Mouse (Mus musculus): Measurements from ENCODE around the gene Scamp2. TPM values are rescaled to one million over a fixed set of nuclear protein-coding genes. Genes with fewer than 3 reads are reported as not detected.

The Scamp2 gene
- polyA plus RNA-seq (2015; fragmentation: Nextera tagmentation; extraction: Ambion mirVana): 82.8 and 84.6 TPM in 2 replicates

- under 1% methylated on average over 37 of the region's 37 CpGs for WGBS
- Histone ChIP-seq H3K9ac (peak within 1 kb of the TSS; percentile 55; the same call in 1 of the 2 replicates), H3K36me3 (no peaks in the 10 kb centered on the region), H3K4me3 (replicated peaks) (peak within 1 kb of the TSS; percentile 83), H3K4me2 (replicated peaks) (peak within 1 kb of the TSS; percentile 79), H3K27me3 (no peaks in the 10 kb centered on the region), H3K27ac (replicated peaks) (peak within 1 kb of the TSS; percentile 74), H3K4me1 (peaks cover 32% of the 10 kb centered on the region), H3K9me3 (replicated peaks) (no peaks in the 10 kb centered on the region)
- ATAC-seq (ENCODE audit: insufficient number of reproducible peaks, low FRiP score, low TSS enrichment, low read depth): peak; percentile 98
Measured at GRCm38 (mm10) chr9:57560861-57561710, at the start of gene Scamp2. Gene Scamp2, plus strand, starts transcription at chr9:57560943.

- H3K4me3 ChIP-seq (replicated peaks): no peak overlapping the region
- 6% methylated on average over 3 of the region's 3 CpGs for WGBS
Measured at GRCm38 (mm10) chr9:57517113-57517512, 43.6 kb upstream of the Scamp2 start.

GRCm38 (mm10) chr9:57520375-57521055, 40.2 kb upstream of the Scamp2 start:
- no peak; the same call in 1 of the 2 replicates for ATAC-seq (ENCODE audit: insufficient number of reproducible peaks, low FRiP score, low TSS enrichment, low read depth)
- H3K9ac ChIP-seq: peak overlapping the region; percentile 88; the same call in 1 of the 2 replicates

More at GRCm38 (mm10) chr9:57517113-57517512, 43.6 kb upstream of the Scamp2 start:
- Histone ChIP-seq H3K4me1 (peaks cover 3% of the 10 kb centered on the region), H3K4me2 (replicated peaks) (no peak overlapping the region), H3K27ac (replicated peaks) (no peak overlapping the region), H3K9me3 (replicated peaks) (no peaks in the 10 kb centered on the region), H3K9ac (no peak overlapping the region), H3K27me3 (no peaks in the 10 kb centered on the region), H3K36me3 (no peaks in the 10 kb centered on the region)
- no peak for ATAC-seq (ENCODE audit: insufficient number of reproducible peaks, low FRiP score, low TSS enrichment, low read depth)

GRCm38 (mm10) chr9:57521056-57521911, 39.5 kb upstream of the Scamp2 start, which contains the start of gene Cox5a:
Gene Cox5a, plus strand, starts transcription at chr9:57521274.
- peak within 1 kb of the TSS; percentile 88 for H3K9ac ChIP-seq
- WGBS: under 1% methylated on average over 95 of the region's 95 CpGs
- peak; percentile 97 for ATAC-seq (ENCODE audit: insufficient number of reproducible peaks, low FRiP score, low TSS enrichment, low read depth)
- H3K9me3 ChIP-seq (replicated peaks): no peaks in the 10 kb centered on the region
- peaks cover 18% of the 10 kb centered on the region for H3K4me1 ChIP-seq
- H3K27ac ChIP-seq (replicated peaks): peak within 1 kb of the TSS; percentile 86
- H3K36me3 ChIP-seq: no peaks in the 10 kb centered on the region
- peak within 1 kb of the TSS; percentile 69 for H3K4me2 ChIP-seq (replicated peaks)
- H3K4me3 ChIP-seq (replicated peaks): peak within 1 kb of the TSS; percentile 80
- H3K27me3 ChIP-seq: no peaks in the 10 kb centered on the region

More at GRCm38 (mm10) chr9:57520375-57521055, 40.2 kb upstream of the Scamp2 start:
- 22% methylated on average over 16 of the region's 16 CpGs for WGBS
- H3K9me3 ChIP-seq (replicated peaks): no peaks in the 10 kb centered on the region
- no peaks in the 10 kb centered on the region for H3K27me3 ChIP-seq
- peak overlapping the region; percentile 69 for H3K4me2 ChIP-seq (replicated peaks)
- H3K4me1 ChIP-seq: peaks cover 18% of the 10 kb centered on the region
- peak overlapping the region; percentile 45; the same call in 1 of the 2 replicates for H3K27ac ChIP-seq (replicated peaks)
- peak overlapping the region; percentile 80 for H3K4me3 ChIP-seq (replicated peaks)
- no peaks in the 10 kb centered on the region for H3K36me3 ChIP-seq

GRCm38 (mm10) chr9:57522114-57522860, 38.5 kb upstream of the Scamp2 start:
- H3K4me2 ChIP-seq (replicated peaks): peak overlapping the region; percentile 69
- 36% methylated on average over 7 of the region's 7 CpGs for WGBS
- no peak for ATAC-seq (ENCODE audit: insufficient number of reproducible peaks, low FRiP score, low TSS enrichment, low read depth)

GRCm38 (mm10) chr9:57522861-57523246, 37.9 kb upstream of the Scamp2 start:
- no peak for ATAC-seq (ENCODE audit: insufficient number of reproducible peaks, low FRiP score, low TSS enrichment, low read depth)
- Histone ChIP-seq H3K4me2 (replicated peaks) (no peak overlapping the region), H3K36me3 (no peaks in the 10 kb centered on the region), H3K27me3 (no peaks in the 10 kb centered on the region), H3K4me3 (replicated peaks) (no peak overlapping the region; the same call in 1 of the 2 replicates), H3K4me1 (peaks cover 18% of the 10 kb centered on the region), H3K27ac (replicated peaks) (no peak overlapping the region), H3K9ac (no peak overlapping the region), H3K9me3 (replicated peaks) (no peaks in the 10 kb centered on the region)
- WGBS: 75% methylated on average over 4 of the region's 4 CpGs

More at GRCm38 (mm10) chr9:57522114-57522860, 38.5 kb upstream of the Scamp2 start:
- 0 out of 2 replicates have a peak overlapping the region, but pooled peaks have one; percentile 86 for H3K27ac ChIP-seq (replicated peaks)
- peak overlapping the region; percentile 88; the same call in 1 of the 2 replicates for H3K9ac ChIP-seq
- peak overlapping the region; percentile 80 for H3K4me3 ChIP-seq (replicated peaks)
- no peaks in the 10 kb centered on the region for H3K27me3 ChIP-seq
- H3K36me3 ChIP-seq: no peaks in the 10 kb centered on the region
- no peaks in the 10 kb centered on the region for H3K9me3 ChIP-seq (replicated peaks)
- H3K4me1 ChIP-seq: peaks cover 18% of the 10 kb centered on the region

GRCm38 (mm10) chr9:57523754-57524153, 37.0 kb upstream of the Scamp2 start:
- H3K4me3 ChIP-seq (replicated peaks): no peak overlapping the region
- no peak for ATAC-seq (ENCODE audit: insufficient number of reproducible peaks, low FRiP score, low TSS enrichment, low read depth)
- no peak overlapping the region for H3K27ac ChIP-seq (replicated peaks)
- no peaks in the 10 kb centered on the region for H3K9me3 ChIP-seq (replicated peaks)
- H3K4me2 ChIP-seq (replicated peaks): no peak overlapping the region
- H3K27me3 ChIP-seq: no peaks in the 10 kb centered on the region
- WGBS: 76% methylated on average over 1 of the region's 1 CpGs
- H3K4me1 ChIP-seq: peaks cover 18% of the 10 kb centered on the region
- 0 out of 2 replicates have a peak, but pooled peaks cover 2% of the 10 kb centered on the region for H3K36me3 ChIP-seq
- H3K9ac ChIP-seq: no peak overlapping the region

GRCm38 (mm10) chr9:57524439-57524838, 36.3 kb upstream of the Scamp2 start:
- no peak overlapping the region for H3K4me3 ChIP-seq (replicated peaks)
- H3K4me1 ChIP-seq: peaks cover 18% of the 10 kb centered on the region
- H3K9ac ChIP-seq: no peak overlapping the region
- H3K4me2 ChIP-seq (replicated peaks): no peak overlapping the region
- H3K36me3 ChIP-seq: 0 out of 2 replicates have a peak, but pooled peaks cover 3% of the 10 kb centered on the region
- no peak for ATAC-seq (ENCODE audit: insufficient number of reproducible peaks, low FRiP score, low TSS enrichment, low read depth)
- H3K27ac ChIP-seq (replicated peaks): no peak overlapping the region
- no peaks in the 10 kb centered on the region for H3K27me3 ChIP-seq
- H3K9me3 ChIP-seq (replicated peaks): no peaks in the 10 kb centered on the region

- WGBS: 86% methylated on average over 2 of the region's 2 CpGs
- ATAC-seq (ENCODE audit: insufficient number of reproducible peaks, low FRiP score, low TSS enrichment, low read depth): no peak
- peaks cover 18% of the 10 kb centered on the region for H3K4me1 ChIP-seq
Measured at GRCm38 (mm10) chr9:57525516-57525915, 35.2 kb upstream of the Scamp2 start.

GRCm38 (mm10) chr9:57526435-57526834, 34.3 kb upstream of the Scamp2 start:
- Histone ChIP-seq H3K36me3 (peaks cover 15% of the 10 kb centered on the region), H3K4me2 (replicated peaks) (no peak overlapping the region), H3K27ac (replicated peaks) (no peak overlapping the region), H3K9ac (no peak overlapping the region), H3K4me1 (peaks cover 18% of the 10 kb centered on the region), H3K27me3 (no peaks in the 10 kb centered on the region), H3K9me3 (replicated peaks) (no peaks in the 10 kb centered on the region), H3K4me3 (replicated peaks) (no peak overlapping the region)
- no peak for ATAC-seq (ENCODE audit: insufficient number of reproducible peaks, low FRiP score, low TSS enrichment, low read depth)

More at GRCm38 (mm10) chr9:57525516-57525915, 35.2 kb upstream of the Scamp2 start:
- no peaks in the 10 kb centered on the region for H3K9me3 ChIP-seq (replicated peaks)
- no peak overlapping the region for H3K4me3 ChIP-seq (replicated peaks)
- no peak overlapping the region for H3K4me2 ChIP-seq (replicated peaks)
- no peaks in the 10 kb centered on the region for H3K27me3 ChIP-seq
- H3K36me3 ChIP-seq: peaks cover 10% of the 10 kb centered on the region
- H3K9ac ChIP-seq: no peak overlapping the region
- no peak overlapping the region for H3K27ac ChIP-seq (replicated peaks)

Data from embryonic facial prominence, embryonic 15.5 days (tissue).